Mouse (Mus musculus) hindbrain, embryonic 16.5 days (tissue): Measurements from ENCODE around the gene Ids. TPM values are rescaled to one million over a fixed set of nuclear protein-coding genes. Genes with fewer than 3 reads are reported as not detected.
A peak's percentile ranks its signal among the peaks of the same experiment; 100 is the strongest.

Source experiments
- ATAC-seq: fragments of 200-750 bp; cut with Nextera tagmentation; 2 replicates; pipeline ENCODE4 v1.8.0; 2017; ENCODE audit warnings: moderate TSS enrichment, moderate library complexity
- H3K27ac ChIP-seq: fragments of 300-500 bp; sonication (generic); 2 replicates; pipeline ENCODE4 v1.5.1; 2014; ENCODE audit warnings: low read depth, mild to moderate bottlenecking, control low read depth, low read length, moderate library complexity
- H3K27me3 ChIP-seq: fragments of 300-500 bp; sonication (generic); replicated peaks from 2 replicates; pipeline ENCODE4 v1.6.1; 2014; ENCODE audit warnings: low read length; ENCODE audit not compliant: control insufficient read depth, insufficient read depth
- H3K36me3 ChIP-seq: fragments of 300-500 bp; sonication (generic); 2 replicates; pipeline ENCODE4 v1.6.1; 2014; ENCODE audit warnings: mild to moderate bottlenecking, low read length, moderate library complexity, mixed read lengths; ENCODE audit not compliant: control insufficient read depth, insufficient read depth
- H3K4me1 ChIP-seq: fragments of 300-500 bp; sonication (generic); 2 replicates; pipeline ENCODE4 v1.6.1; 2014; ENCODE audit warnings: low read depth, low read length; ENCODE audit not compliant: control insufficient read depth, insufficient read depth
- H3K4me2 ChIP-seq: fragments of 300-500 bp; sonication (generic); 2 replicates; pipeline ENCODE4 v1.6.1; 2014; ENCODE audit warnings: mild to moderate bottlenecking, low read length, control low read depth, moderate library complexity
- H3K4me3 ChIP-seq: fragments of 300-500 bp; sonication (generic); 2 replicates; pipeline ENCODE4 v1.5.1; 2014; ENCODE audit warnings: mild to moderate bottlenecking, low read length, control low read depth, moderate library complexity
- H3K9ac ChIP-seq: fragments of 300-500 bp; sonication (generic); 2 replicates; pipeline ENCODE4 v1.6.1; 2014; ENCODE audit warnings: low read depth, mild to moderate bottlenecking, control low read depth, low read length, moderate library complexity
- H3K9me3 ChIP-seq: fragments of 300-500 bp; sonication (generic); 2 replicates; pipeline ENCODE4 v1.6.1; 2014; ENCODE audit warnings: mild to moderate bottlenecking, low read length, moderate library complexity; ENCODE audit not compliant: control insufficient read depth
- WGBS: fragments of 180-500 bp; shearing (Covaris S2); extraction: QIAGEN DNeasy Blood & Tissue Kit; methylation state at CpG from one replicate; pipeline ENCODE4 v1.1.7; 2014; 5-methylcytosine and 5-hydroxymethylcytosine counted together
- polyA plus RNA-seq: library from polyadenylated mRNA; unstranded; fragments of >200 nt; fragmentation: Nextera tagmentation; extraction: Ambion mirVana; gene quantifications from 2 replicates; pipeline ENCODE4 v1.2.1, GENCODE M21; 2015

Ids gene
- polyA plus RNA-seq, 1 experiment from 2014 or later = 17.7 TPM

GRCm38 (mm10) chrX:70363446-70363845 lies 1.4 kb downstream of the Ids start:
- 77% methylated on average over 5 of the region's 5 CpGs for WGBS
- Histone ChIP-seq H3K4me1 (no peaks in the 10 kb centered on the region; the same call in 1 of the 2 replicates), H3K9me3 (no peaks in the 10 kb centered on the region), H3K4me2 (peak overlapping the region; percentile 60), H3K4me3 (peak overlapping the region; percentile 58), H3K27me3 (no peaks in the 10 kb centered on the region), H3K36me3 (peaks cover 5% of the 10 kb centered on the region; the same call in 1 of the 2 replicates), H3K27ac (no peak overlapping the region), H3K9ac (peak overlapping the region; percentile 71; the same call in 1 of the 2 replicates)
- no peak for ATAC-seq

- ATAC-seq = no peak
- Histone ChIP-seq H3K4me2 (peak overlapping the region; percentile 60), H3K9ac (no peak overlapping the region; the same call in 1 of the 2 replicates), H3K27ac (no peak overlapping the region), H3K4me1 (no peaks in the 10 kb centered on the region; the same call in 1 of the 2 replicates), H3K9me3 (no peaks in the 10 kb centered on the region), H3K4me3 (peak overlapping the region; percentile 58), H3K27me3 (no peaks in the 10 kb centered on the region), H3K36me3 (peaks cover 5% of the 10 kb centered on the region; the same call in 1 of the 2 replicates)
- WGBS = 84% methylated on average over 7 of the region's 7 CpGs
These were observed 1.9 kb downstream of the Ids start for GRCm38 (mm10) chrX:70362985-70363384.

- Histone ChIP-seq H3K4me2 (no peak overlapping the region), H3K4me3 (no peak overlapping the region), H3K36me3 (no peaks in the 10 kb centered on the region), H3K9ac (no peak overlapping the region), H3K27me3 (no peaks in the 10 kb centered on the region), H3K9me3 (no peaks in the 10 kb centered on the region), H3K4me1 (no peaks in the 10 kb centered on the region), H3K27ac (no peak overlapping the region)
- peak; percentile 90 for ATAC-seq
- WGBS = 18% methylated on average over 6 of the region's 6 CpGs
These were observed 34.6 kb downstream of the Ids start for GRCm38 (mm10) chrX:70330202-70330843.

GRCm38 (mm10) chrX:70328530-70329143 lies 36.2 kb downstream of the Ids start:
- 49% methylated on average over 2 of the region's 2 CpGs for WGBS
- Histone ChIP-seq H3K4me3 (no peak overlapping the region), H3K4me2 (no peak overlapping the region), H3K9me3 (no peaks in the 10 kb centered on the region), H3K4me1 (no peaks in the 10 kb centered on the region), H3K27me3 (no peaks in the 10 kb centered on the region), H3K36me3 (no peaks in the 10 kb centered on the region), H3K9ac (no peak overlapping the region), H3K27ac (no peak overlapping the region)
- peak; percentile 63; the same call in 1 of the 2 replicates for ATAC-seq

GRCm38 (mm10) chrX:70327656-70328055 lies 37.2 kb downstream of the Ids start:
- Histone ChIP-seq H3K4me1 (no peaks in the 10 kb centered on the region), H3K9me3 (no peaks in the 10 kb centered on the region), H3K36me3 (no peaks in the 10 kb centered on the region), H3K4me2 (no peak overlapping the region), H3K27ac (no peak overlapping the region), H3K9ac (no peak overlapping the region), H3K27me3 (no peaks in the 10 kb centered on the region), H3K4me3 (no peak overlapping the region)
- 44% methylated on average over 1 of the region's 1 CpGs for WGBS
- no peak for ATAC-seq

GRCm38 (mm10) chrX:70319254-70319653 lies 45.6 kb downstream of the Ids start:
- H3K36me3 ChIP-seq = no peaks in the 10 kb centered on the region
- no peak overlapping the region for H3K4me2 ChIP-seq
- no peak for ATAC-seq
- H3K4me3 ChIP-seq = no peak overlapping the region
- no peaks in the 10 kb centered on the region for H3K4me1 ChIP-seq
- 24% methylated on average over 2 of the region's 2 CpGs for WGBS
- no peaks in the 10 kb centered on the region for H3K9me3 ChIP-seq
- H3K27me3 ChIP-seq = no peaks in the 10 kb centered on the region
- H3K27ac ChIP-seq = no peak overlapping the region
- no peak overlapping the region for H3K9ac ChIP-seq

- WGBS = 80% methylated on average over 3 of the region's 3 CpGs
- Histone ChIP-seq H3K4me1 (no peaks in the 10 kb centered on the region), H3K9ac (no peak overlapping the region), H3K4me2 (no peak overlapping the region), H3K27me3 (no peaks in the 10 kb centered on the region), H3K36me3 (no peaks in the 10 kb centered on the region), H3K27ac (no peak overlapping the region), H3K4me3 (no peak overlapping the region), H3K9me3 (no peaks in the 10 kb centered on the region)
- ATAC-seq = no peak
These were observed 49.8 kb downstream of the Ids start for GRCm38 (mm10) chrX:70314949-70315641.
